Mouse (Mus musculus): ENCODE measurements around the gene Plpp2. TPM values are rescaled to one million over a fixed set of nuclear protein-coding genes. Genes with fewer than 3 reads are reported as not detected.

The Plpp2 gene
- polyA plus RNA-seq (2014; fragmentation: Nextera tagmentation; extraction: Ambion mirVana) = 58.5 and 61.4 TPM in 2 replicates

GRCm38 (mm10) chr10:79533126-79533911 lies at the start of gene Plpp2:
Gene Plpp2 (minus strand): TSS chr10:79533796.
- ATAC-seq (ENCODE audit: insufficient number of reproducible peaks, insufficient read depth, low FRiP score, low read depth) = peak; percentile 82
- peak within 1 kb of the TSS; percentile 69 for H3K27ac ChIP-seq (ENCODE audit: low read length)
- 0 out of 2 replicates have a peak, but pooled peaks cover 4% of the 10 kb centered on the region for H3K4me1 ChIP-seq (ENCODE audit: control insufficient read depth, insufficient read depth, low read length)
- peak within 1 kb of the TSS; percentile 70 for H3K4me3 ChIP-seq (ENCODE audit: low read depth, low read length)
- peak within 1 kb of the TSS; percentile 90 for H3K4me2 ChIP-seq (replicated peaks; ENCODE audit: low read depth, low read length)
- H3K27me3 ChIP-seq (ENCODE audit: control insufficient read depth, insufficient read depth, low read length) = no peaks in the 10 kb centered on the region
- no peaks in the 10 kb centered on the region for H3K9me3 ChIP-seq (ENCODE audit: control insufficient read depth, low read depth, low read length)
- H3K9ac ChIP-seq (replicated peaks; ENCODE audit: low read depth, low read length) = peak within 1 kb of the TSS; percentile 55
- WGBS = under 1% methylated on average over 52 of the region's 52 CpGs
- 0 out of 2 replicates have a peak, but pooled peaks cover 4% of the 10 kb centered on the region for H3K36me3 ChIP-seq (ENCODE audit: control insufficient read depth, insufficient read depth, low read length)

DNA sequence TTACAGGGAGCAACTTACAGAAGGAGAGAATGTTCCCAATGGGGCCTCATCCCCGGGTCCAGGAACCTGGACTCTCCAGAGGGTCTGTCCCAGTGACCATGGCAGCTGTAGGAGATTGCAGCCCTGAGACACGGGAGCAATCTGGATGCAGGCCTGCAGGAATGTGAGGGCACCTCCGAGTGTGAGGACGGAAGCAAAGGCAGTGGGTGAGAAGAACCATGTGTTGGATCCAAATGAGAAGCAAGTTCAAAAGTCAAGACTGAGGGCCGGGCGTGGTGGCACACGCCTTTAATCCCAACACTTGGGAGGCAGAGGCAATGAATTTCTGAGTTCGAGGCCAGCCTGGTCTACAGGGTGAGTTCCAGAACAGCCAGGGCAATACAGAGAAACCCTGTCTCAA lies 47.9 kb upstream of the Plpp2 start:
- H3K27ac ChIP-seq (ENCODE audit: low read length) = no peak overlapping the region
- H3K9me3 ChIP-seq (ENCODE audit: control insufficient read depth, low read depth, low read length) = no peaks in the 10 kb centered on the region
- no peak overlapping the region for H3K9ac ChIP-seq (replicated peaks; ENCODE audit: low read depth, low read length)
- ATAC-seq (ENCODE audit: insufficient number of reproducible peaks, insufficient read depth, low FRiP score, low read depth) = no peak
- no peak overlapping the region for H3K4me2 ChIP-seq (replicated peaks; ENCODE audit: low read depth, low read length)
- 80% methylated on average over 8 of the region's 8 CpGs for WGBS
- H3K36me3 ChIP-seq (ENCODE audit: control insufficient read depth, insufficient read depth, low read length) = no peaks in the 10 kb centered on the region
- no peak overlapping the region for H3K4me3 ChIP-seq (ENCODE audit: low read depth, low read length)
- H3K4me1 ChIP-seq (ENCODE audit: control insufficient read depth, insufficient read depth, low read length) = no peaks in the 10 kb centered on the region
- H3K27me3 ChIP-seq (ENCODE audit: control insufficient read depth, insufficient read depth, low read length) = no peaks in the 10 kb centered on the region

DNA sequence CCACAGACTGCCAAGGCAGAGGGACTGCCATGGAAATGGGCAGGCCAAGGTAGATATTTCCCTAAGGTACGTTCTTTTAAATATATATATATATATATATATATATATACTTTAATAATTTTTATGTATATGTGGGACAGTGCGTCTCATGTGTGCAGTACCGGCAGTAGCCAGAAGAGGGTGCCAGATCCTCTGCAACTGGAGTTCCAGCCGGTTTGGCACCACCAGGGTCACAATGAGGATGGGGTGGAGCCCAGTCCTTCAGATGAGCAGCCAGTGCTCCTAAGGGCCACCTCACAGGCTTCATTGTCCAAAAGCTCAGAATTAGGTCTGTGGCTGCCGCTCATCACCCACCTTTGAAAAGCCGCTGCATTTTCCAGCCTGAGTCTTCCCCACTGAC lies 47.2 kb upstream of the Plpp2 start:
- no peaks in the 10 kb centered on the region for H3K9me3 ChIP-seq (ENCODE audit: control insufficient read depth, low read depth, low read length)
- H3K4me1 ChIP-seq (ENCODE audit: control insufficient read depth, insufficient read depth, low read length) = no peaks in the 10 kb centered on the region
- 43% methylated on average over 6 of the region's 6 CpGs for WGBS
- no peak overlapping the region for H3K9ac ChIP-seq (replicated peaks; ENCODE audit: low read depth, low read length)
- H3K36me3 ChIP-seq (ENCODE audit: control insufficient read depth, insufficient read depth, low read length) = no peaks in the 10 kb centered on the region
- no peak for ATAC-seq (ENCODE audit: insufficient number of reproducible peaks, insufficient read depth, low FRiP score, low read depth)
- no peaks in the 10 kb centered on the region for H3K27me3 ChIP-seq (ENCODE audit: control insufficient read depth, insufficient read depth, low read length)
- no peak overlapping the region for H3K27ac ChIP-seq (ENCODE audit: low read length)
- no peak overlapping the region for H3K4me3 ChIP-seq (ENCODE audit: low read depth, low read length)
- no peak overlapping the region for H3K4me2 ChIP-seq (replicated peaks; ENCODE audit: low read depth, low read length)

DNA sequence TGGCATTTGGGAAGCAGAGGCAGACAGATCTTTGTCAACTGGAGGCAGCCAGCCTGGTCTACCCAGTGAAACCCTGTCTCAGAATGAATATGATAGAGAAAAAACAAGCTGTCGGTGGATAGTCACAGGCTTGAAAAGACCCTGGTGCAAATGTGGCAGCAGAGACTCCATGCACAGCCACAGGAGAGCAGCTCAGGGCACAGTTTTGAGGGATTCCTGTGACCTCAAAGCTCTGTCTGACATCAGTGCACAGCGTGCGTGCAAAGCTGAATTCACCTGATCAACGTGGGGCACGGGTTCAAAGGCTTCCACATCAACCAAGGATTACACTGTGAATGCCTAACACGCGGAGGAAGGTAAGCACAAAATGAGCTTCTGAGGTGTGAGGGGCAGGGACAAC lies 46.8 kb upstream of the Plpp2 start:
- Histone ChIP-seq H3K27me3 (ENCODE audit: control insufficient read depth, insufficient read depth, low read length) (no peaks in the 10 kb centered on the region), H3K9ac (replicated peaks; ENCODE audit: low read depth, low read length) (no peak overlapping the region), H3K4me1 (ENCODE audit: control insufficient read depth, insufficient read depth, low read length) (no peaks in the 10 kb centered on the region), H3K4me3 (ENCODE audit: low read depth, low read length) (no peak overlapping the region), H3K36me3 (ENCODE audit: control insufficient read depth, insufficient read depth, low read length) (no peaks in the 10 kb centered on the region), H3K4me2 (replicated peaks; ENCODE audit: low read depth, low read length) (no peak overlapping the region), H3K27ac (ENCODE audit: low read length) (no peak overlapping the region), H3K9me3 (ENCODE audit: control insufficient read depth, low read depth, low read length) (no peaks in the 10 kb centered on the region)
- no peak for ATAC-seq (ENCODE audit: insufficient number of reproducible peaks, insufficient read depth, low FRiP score, low read depth)
- 71% methylated on average over 7 of the region's 7 CpGs for WGBS

GRCm38 (mm10) chr10:79579781-79580180 lies 46.2 kb upstream of the Plpp2 start:
- H3K4me1 ChIP-seq (ENCODE audit: control insufficient read depth, insufficient read depth, low read length) = no peaks in the 10 kb centered on the region
- H3K27me3 ChIP-seq (ENCODE audit: control insufficient read depth, insufficient read depth, low read length) = no peaks in the 10 kb centered on the region
- no peaks in the 10 kb centered on the region for H3K9me3 ChIP-seq (ENCODE audit: control insufficient read depth, low read depth, low read length)
- H3K4me2 ChIP-seq (replicated peaks; ENCODE audit: low read depth, low read length) = no peak overlapping the region
- no peaks in the 10 kb centered on the region for H3K36me3 ChIP-seq (ENCODE audit: control insufficient read depth, insufficient read depth, low read length)
- H3K4me3 ChIP-seq (ENCODE audit: low read depth, low read length) = no peak overlapping the region
- ATAC-seq (ENCODE audit: insufficient number of reproducible peaks, insufficient read depth, low FRiP score, low read depth) = no peak
- WGBS = 80% methylated on average over 12 of the region's 12 CpGs
- H3K9ac ChIP-seq (replicated peaks; ENCODE audit: low read depth, low read length) = no peak overlapping the region
- no peak overlapping the region for H3K27ac ChIP-seq (ENCODE audit: low read length)

GRCm38 (mm10) chr10:79578891-79579290 lies 45.3 kb upstream of the Plpp2 start:
- Histone ChIP-seq H3K36me3 (ENCODE audit: control insufficient read depth, insufficient read depth, low read length) (no peaks in the 10 kb centered on the region), H3K27me3 (ENCODE audit: control insufficient read depth, insufficient read depth, low read length) (no peaks in the 10 kb centered on the region), H3K4me1 (ENCODE audit: control insufficient read depth, insufficient read depth, low read length) (no peaks in the 10 kb centered on the region), H3K27ac (ENCODE audit: low read length) (no peak overlapping the region), H3K4me3 (ENCODE audit: low read depth, low read length) (no peak overlapping the region), H3K9ac (replicated peaks; ENCODE audit: low read depth, low read length) (no peak overlapping the region), H3K4me2 (replicated peaks; ENCODE audit: low read depth, low read length) (no peak overlapping the region), H3K9me3 (ENCODE audit: control insufficient read depth, low read depth, low read length) (no peaks in the 10 kb centered on the region)
- ATAC-seq (ENCODE audit: insufficient number of reproducible peaks, insufficient read depth, low FRiP score, low read depth) = no peak
- 74% methylated on average over 7 of the region's 7 CpGs for WGBS

- Histone ChIP-seq H3K4me1 (ENCODE audit: control insufficient read depth, insufficient read depth, low read length) (no peaks in the 10 kb centered on the region), H3K36me3 (ENCODE audit: control insufficient read depth, insufficient read depth, low read length) (no peaks in the 10 kb centered on the region), H3K4me2 (replicated peaks; ENCODE audit: low read depth, low read length) (no peak overlapping the region), H3K4me3 (ENCODE audit: low read depth, low read length) (no peak overlapping the region), H3K9me3 (ENCODE audit: control insufficient read depth, low read depth, low read length) (no peaks in the 10 kb centered on the region), H3K9ac (replicated peaks; ENCODE audit: low read depth, low read length) (no peak overlapping the region), H3K27ac (ENCODE audit: low read length) (no peak overlapping the region), H3K27me3 (ENCODE audit: control insufficient read depth, insufficient read depth, low read length) (no peaks in the 10 kb centered on the region)
- ATAC-seq (ENCODE audit: insufficient number of reproducible peaks, insufficient read depth, low FRiP score, low read depth) = no peak
- 73% methylated on average over 9 of the region's 9 CpGs for WGBS
Observed at GRCm38 (mm10) chr10:79578276-79578675, 44.7 kb upstream of the Plpp2 start.

DNA sequence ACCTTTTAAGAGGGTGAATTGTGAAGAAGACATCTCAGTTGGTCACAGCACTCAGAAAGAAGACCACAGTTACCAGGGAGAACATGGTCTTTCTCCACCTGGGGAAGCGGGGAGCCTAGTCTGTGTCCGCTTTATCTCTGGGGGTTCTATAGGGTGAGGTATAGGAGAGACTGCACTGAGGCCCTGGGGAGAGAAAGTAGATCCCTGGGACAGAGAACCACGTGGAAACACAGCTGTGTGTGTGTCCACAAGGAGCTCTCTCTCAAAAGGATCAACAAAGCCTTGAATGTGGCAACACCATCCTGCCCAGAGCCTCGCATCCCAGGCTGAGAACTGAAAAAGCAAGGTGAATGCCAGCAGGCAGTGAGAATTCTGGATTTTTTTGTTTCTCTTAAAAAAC lies 43.8 kb upstream of the Plpp2 start:
- WGBS = 79% methylated on average over 4 of the region's 4 CpGs
- no peaks in the 10 kb centered on the region for H3K9me3 ChIP-seq (ENCODE audit: control insufficient read depth, low read depth, low read length)
- no peaks in the 10 kb centered on the region for H3K27me3 ChIP-seq (ENCODE audit: control insufficient read depth, insufficient read depth, low read length)
- H3K9ac ChIP-seq (replicated peaks; ENCODE audit: low read depth, low read length) = no peak overlapping the region
- H3K4me3 ChIP-seq (ENCODE audit: low read depth, low read length) = no peak overlapping the region
- H3K36me3 ChIP-seq (ENCODE audit: control insufficient read depth, insufficient read depth, low read length) = no peaks in the 10 kb centered on the region
- no peaks in the 10 kb centered on the region for H3K4me1 ChIP-seq (ENCODE audit: control insufficient read depth, insufficient read depth, low read length)
- no peak for ATAC-seq (ENCODE audit: insufficient number of reproducible peaks, insufficient read depth, low FRiP score, low read depth)
- no peak overlapping the region for H3K4me2 ChIP-seq (replicated peaks; ENCODE audit: low read depth, low read length)
- no peak overlapping the region for H3K27ac ChIP-seq (ENCODE audit: low read length)

GRCm38 (mm10) chr10:79575754-79576153 lies 42.2 kb upstream of the Plpp2 start:
- Histone ChIP-seq H3K4me1 (ENCODE audit: control insufficient read depth, insufficient read depth, low read length) (no peaks in the 10 kb centered on the region), H3K36me3 (ENCODE audit: control insufficient read depth, insufficient read depth, low read length) (no peaks in the 10 kb centered on the region), H3K9ac (replicated peaks; ENCODE audit: low read depth, low read length) (no peak overlapping the region), H3K27me3 (ENCODE audit: control insufficient read depth, insufficient read depth, low read length) (no peaks in the 10 kb centered on the region), H3K4me3 (ENCODE audit: low read depth, low read length) (no peak overlapping the region), H3K27ac (ENCODE audit: low read length) (no peak overlapping the region), H3K4me2 (replicated peaks; ENCODE audit: low read depth, low read length) (no peak overlapping the region), H3K9me3 (ENCODE audit: control insufficient read depth, low read depth, low read length) (no peaks in the 10 kb centered on the region)
- no peak for ATAC-seq (ENCODE audit: insufficient number of reproducible peaks, insufficient read depth, low FRiP score, low read depth)
- WGBS = 67% methylated on average over 6 of the region's 6 CpGs

All from stomach, embryonic 14.5 days (tissue).